Mouse (Mus musculus) hindbrain, embryonic 16.5 days (tissue): Measurements from ENCODE around the gene Mthfd1l. TPM values are rescaled to one million over a fixed set of nuclear protein-coding genes. Genes with fewer than 3 reads are reported as not detected.

Source experiments
- ATAC-seq: fragments of 200-750 bp; cut with Nextera tagmentation; 2 replicates; pipeline ENCODE4 v1.8.0; 2017; ENCODE audit warnings: moderate TSS enrichment, moderate library complexity
- H3K27ac ChIP-seq: fragments of 300-500 bp; sonication (generic); 2 replicates; pipeline ENCODE4 v1.5.1; 2014; ENCODE audit warnings: low read depth, mild to moderate bottlenecking, control low read depth, low read length, moderate library complexity
- H3K27me3 ChIP-seq: fragments of 300-500 bp; sonication (generic); replicated peaks from 2 replicates; pipeline ENCODE4 v1.6.1; 2014; ENCODE audit warnings: low read length; ENCODE audit not compliant: control insufficient read depth, insufficient read depth
- H3K36me3 ChIP-seq: fragments of 300-500 bp; sonication (generic); 2 replicates; pipeline ENCODE4 v1.6.1; 2014; ENCODE audit warnings: mild to moderate bottlenecking, low read length, moderate library complexity, mixed read lengths; ENCODE audit not compliant: control insufficient read depth, insufficient read depth
- H3K4me1 ChIP-seq: fragments of 300-500 bp; sonication (generic); 2 replicates; pipeline ENCODE4 v1.6.1; 2014; ENCODE audit warnings: low read depth, low read length; ENCODE audit not compliant: control insufficient read depth, insufficient read depth
- H3K4me2 ChIP-seq: fragments of 300-500 bp; sonication (generic); 2 replicates; pipeline ENCODE4 v1.6.1; 2014; ENCODE audit warnings: mild to moderate bottlenecking, low read length, control low read depth, moderate library complexity
- H3K4me3 ChIP-seq: fragments of 300-500 bp; sonication (generic); 2 replicates; pipeline ENCODE4 v1.5.1; 2014; ENCODE audit warnings: mild to moderate bottlenecking, low read length, control low read depth, moderate library complexity
- H3K9ac ChIP-seq: fragments of 300-500 bp; sonication (generic); 2 replicates; pipeline ENCODE4 v1.6.1; 2014; ENCODE audit warnings: low read depth, mild to moderate bottlenecking, control low read depth, low read length, moderate library complexity
- H3K9me3 ChIP-seq: fragments of 300-500 bp; sonication (generic); 2 replicates; pipeline ENCODE4 v1.6.1; 2014; ENCODE audit warnings: mild to moderate bottlenecking, low read length, moderate library complexity; ENCODE audit not compliant: control insufficient read depth
- WGBS: fragments of 180-500 bp; shearing (Covaris S2); extraction: QIAGEN DNeasy Blood & Tissue Kit; methylation state at CpG from one replicate; pipeline ENCODE4 v1.1.7; 2014; 5-methylcytosine and 5-hydroxymethylcytosine counted together
- polyA plus RNA-seq: library from polyadenylated mRNA; unstranded; fragments of >200 nt; fragmentation: Nextera tagmentation; extraction: Ambion mirVana; gene quantifications from 2 replicates; pipeline ENCODE4 v1.2.1, GENCODE M21; 2015

The Mthfd1l gene
- polyA plus RNA-seq, 1 experiment from 2014 or later = 7.2 TPM

DNA sequence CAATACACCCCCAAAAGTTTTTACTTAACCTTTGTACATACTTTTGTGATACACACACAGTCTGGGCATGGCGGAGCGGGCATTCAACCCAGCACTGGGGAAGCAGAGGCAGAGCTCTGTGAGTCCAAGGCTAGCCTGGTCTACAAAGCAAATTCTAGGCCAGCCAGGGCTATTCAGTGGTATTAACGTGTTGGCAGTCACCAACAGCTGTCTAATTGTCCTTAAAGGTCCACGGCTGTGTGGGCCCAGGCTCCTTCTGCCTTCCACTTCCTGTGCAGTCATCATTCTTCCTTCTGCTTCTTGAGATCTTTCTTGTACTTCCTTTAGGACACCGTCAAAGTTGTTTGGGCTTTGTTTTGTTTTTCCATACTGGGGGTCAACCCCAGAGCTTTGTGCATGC, 123.2 kb downstream of the Mthfd1l start:
- H3K27ac ChIP-seq = no peak overlapping the region
- no peak for ATAC-seq
- no peaks in the 10 kb centered on the region for H3K9me3 ChIP-seq
- H3K4me1 ChIP-seq = 0 out of 2 replicates have a peak, but pooled peaks cover 2% of the 10 kb centered on the region
- H3K36me3 ChIP-seq = no peaks in the 10 kb centered on the region
- no peak overlapping the region for H3K4me3 ChIP-seq
- no peak overlapping the region for H3K4me2 ChIP-seq
- H3K9ac ChIP-seq = no peak overlapping the region
- no peaks in the 10 kb centered on the region for H3K27me3 ChIP-seq
- WGBS = 88% methylated on average over 5 of the region's 5 CpGs

DNA sequence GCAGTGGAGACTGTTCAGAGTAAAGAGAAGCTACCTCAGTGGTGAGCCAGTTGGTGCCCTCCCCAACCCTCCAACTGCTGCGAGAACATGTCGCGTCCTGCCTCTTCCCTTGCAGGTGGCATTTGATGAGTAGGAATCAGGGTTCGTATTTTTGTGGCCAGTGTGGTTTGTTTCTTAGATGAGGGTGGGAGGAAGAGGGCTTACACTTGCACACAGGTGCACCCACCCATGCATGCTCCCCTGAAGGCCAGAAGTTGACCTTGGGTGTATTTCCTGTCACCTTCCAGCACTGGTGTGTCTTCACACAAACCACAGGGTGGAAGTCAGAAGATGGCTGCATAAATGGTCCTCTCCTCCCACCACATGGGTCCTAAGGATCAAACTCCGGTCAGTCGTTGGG, 127.1 kb downstream of the Mthfd1l start:
- Histone ChIP-seq H3K9me3 (no peaks in the 10 kb centered on the region), H3K4me1 (no peaks in the 10 kb centered on the region)
- WGBS = 97% methylated on average over 6 of the region's 6 CpGs

DNA sequence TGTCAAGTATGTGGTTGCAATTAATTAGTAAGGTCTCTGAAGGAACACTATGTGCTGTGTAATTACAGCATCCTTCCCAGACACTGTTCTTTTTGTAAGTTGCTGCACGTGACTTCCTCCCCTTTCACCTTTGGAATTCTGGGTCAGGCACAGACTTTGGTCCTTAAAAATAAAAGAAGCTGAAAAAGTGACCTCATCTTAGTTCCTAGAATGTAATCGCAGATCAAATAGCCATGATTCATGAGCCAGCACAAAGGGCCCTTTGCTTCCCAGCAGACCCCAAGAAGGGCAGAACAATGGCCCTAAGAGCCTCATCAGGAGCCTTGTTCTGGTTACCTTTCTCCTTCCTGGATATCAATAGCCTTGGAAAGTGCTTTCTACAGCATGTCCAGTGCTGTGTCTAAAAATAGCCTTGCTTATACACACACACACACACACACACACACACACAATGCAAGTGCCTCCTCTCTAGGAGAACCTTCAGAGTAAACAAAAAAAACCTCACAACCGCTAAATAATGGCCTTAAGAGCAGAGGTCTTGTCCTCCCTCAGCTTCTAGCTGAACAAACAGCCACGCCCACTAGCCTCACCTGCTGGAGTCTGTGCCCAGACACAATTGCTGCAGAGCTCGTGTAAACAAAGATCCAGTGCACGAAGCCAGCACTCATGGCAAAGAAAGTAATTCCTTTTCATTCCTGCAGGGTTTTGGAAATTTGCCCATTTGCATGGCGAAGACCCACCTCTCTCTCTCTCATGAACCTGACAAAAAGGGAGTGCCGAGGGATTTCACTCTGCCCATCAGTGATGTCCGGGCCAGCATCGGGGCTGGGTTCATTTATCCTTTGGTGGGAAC, 133.0 kb downstream of the Mthfd1l start:
- Histone ChIP-seq H3K27ac (peak overlapping the region; percentile 36), H3K4me2 (peak overlapping the region; percentile 42), H3K9me3 (no peaks in the 10 kb centered on the region), H3K27me3 (no peaks in the 10 kb centered on the region), H3K4me1 (peaks cover 13% of the 10 kb centered on the region), H3K4me3 (no peak overlapping the region), H3K36me3 (no peaks in the 10 kb centered on the region), H3K9ac (0 out of 2 replicates have a peak overlapping the region, but pooled peaks have one; percentile 26)
- 16% methylated on average over 10 of the region's 10 CpGs for WGBS
- ATAC-seq = peak; percentile 34

More for the DNA sequence above, 127.1 kb downstream of the Mthfd1l start:
- Histone ChIP-seq H3K27me3 (no peaks in the 10 kb centered on the region), H3K27ac (no peak overlapping the region), H3K9ac (no peak overlapping the region), H3K4me2 (no peak overlapping the region), H3K36me3 (no peaks in the 10 kb centered on the region), H3K4me3 (no peak overlapping the region)
- no peak for ATAC-seq

DNA sequence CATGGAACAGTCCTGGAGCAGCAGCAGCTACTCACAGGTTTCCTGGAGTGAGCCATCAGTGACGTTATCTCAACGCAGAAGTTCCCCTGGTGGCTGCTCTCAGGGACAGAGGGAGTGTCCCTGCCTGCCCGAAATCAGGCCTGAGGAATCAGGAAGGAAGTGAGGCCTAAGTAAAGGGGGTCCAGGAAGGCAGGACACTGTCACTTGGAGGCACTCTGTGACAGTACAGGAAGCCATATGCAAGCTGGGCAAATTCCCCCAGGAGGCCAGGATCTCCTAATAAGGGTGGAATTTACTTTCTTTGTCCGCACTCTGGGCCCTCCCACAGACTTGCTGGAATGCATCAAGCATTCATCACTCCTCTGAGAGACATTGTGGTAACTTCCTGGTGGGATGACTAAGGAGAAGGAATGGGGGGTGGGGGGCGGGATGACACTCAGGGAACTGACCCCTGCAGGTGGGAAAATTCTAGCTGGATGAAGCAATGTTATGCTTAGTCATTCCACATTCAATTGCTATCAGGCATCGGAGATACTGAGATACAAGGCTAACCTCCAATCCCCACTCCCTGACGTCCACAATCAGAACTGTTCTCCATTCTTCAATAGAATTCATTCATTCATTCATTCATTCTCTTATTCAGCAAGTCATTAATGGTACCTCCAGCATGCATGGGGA, 134.9 kb downstream of the Mthfd1l start:
- Histone ChIP-seq H3K4me3 (no peak overlapping the region), H3K9me3 (no peaks in the 10 kb centered on the region), H3K4me2 (no peak overlapping the region), H3K36me3 (no peaks in the 10 kb centered on the region), H3K4me1 (peaks cover 16% of the 10 kb centered on the region), H3K9ac (no peak overlapping the region), H3K27ac (no peak overlapping the region), H3K27me3 (no peaks in the 10 kb centered on the region)
- WGBS = 22% methylated on average over 7 of the region's 7 CpGs
- peak; percentile 25; the same call in 1 of the 2 replicates for ATAC-seq

DNA sequence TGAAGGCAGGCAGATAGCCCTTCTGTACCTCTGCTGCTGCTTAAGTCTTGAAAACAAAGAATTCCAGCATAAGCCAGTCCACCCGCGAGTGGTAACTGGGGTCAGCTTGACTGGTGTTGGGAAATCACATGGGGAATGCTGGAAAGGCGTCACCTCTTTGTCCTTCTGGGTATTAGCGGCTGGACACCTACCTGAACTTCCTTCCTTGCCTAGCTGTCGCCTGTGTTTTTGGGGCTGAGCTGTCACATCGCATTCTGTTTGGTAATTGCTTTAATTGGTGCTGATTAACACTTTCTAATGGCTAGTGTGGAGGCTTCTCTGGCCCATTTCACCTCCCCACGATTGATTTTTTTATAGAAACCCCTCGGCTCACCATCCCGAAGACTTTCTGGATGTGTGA, 135.5 kb downstream of the Mthfd1l start:
- Histone ChIP-seq H3K4me1 (peaks cover 21% of the 10 kb centered on the region), H3K4me3 (no peak overlapping the region), H3K9ac (no peak overlapping the region), H3K9me3 (no peaks in the 10 kb centered on the region), H3K27me3 (no peaks in the 10 kb centered on the region), H3K27ac (no peak overlapping the region), H3K36me3 (no peaks in the 10 kb centered on the region), H3K4me2 (no peak overlapping the region)
- no peak for ATAC-seq
- WGBS = 74% methylated on average over 9 of the region's 9 CpGs

DNA sequence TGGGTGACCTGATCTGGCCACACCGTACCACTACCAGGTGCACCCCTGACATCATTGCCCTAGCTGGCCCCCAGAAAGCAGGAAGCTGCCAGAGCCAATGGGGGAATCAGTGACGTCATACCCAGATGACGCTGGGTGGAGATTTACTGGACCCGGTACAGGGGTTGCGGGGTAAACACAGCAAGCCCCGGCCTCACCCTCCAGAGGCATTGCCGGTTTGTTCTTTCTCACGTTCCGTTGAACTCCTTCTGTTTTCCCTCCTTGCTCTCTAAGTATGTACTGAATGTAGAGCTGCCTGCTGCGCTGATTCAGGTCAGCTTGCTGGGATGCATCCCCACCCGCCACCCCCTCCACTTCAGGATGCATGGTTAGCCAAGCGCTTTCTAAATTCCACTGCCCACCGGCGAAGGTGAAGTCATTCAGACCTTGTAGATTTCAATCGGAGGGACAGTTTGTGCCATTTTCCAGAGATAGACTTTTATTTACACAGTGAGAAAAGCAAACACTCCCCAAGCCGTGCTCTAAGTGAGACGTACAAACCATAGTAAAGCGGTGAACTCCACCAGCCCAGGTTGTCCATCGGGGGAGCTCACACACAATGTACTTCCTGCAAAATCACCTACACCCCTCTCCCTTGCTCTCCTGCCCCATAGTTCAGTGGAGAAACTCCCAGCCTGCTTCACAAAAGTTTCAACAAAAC, 138.3 kb downstream of the Mthfd1l start:
- no peak overlapping the region for H3K4me3 ChIP-seq
- WGBS = 78% methylated on average over 19 of the region's 19 CpGs
- no peaks in the 10 kb centered on the region for H3K9me3 ChIP-seq
- H3K9ac ChIP-seq = no peak overlapping the region
- no peak overlapping the region for H3K4me2 ChIP-seq
- no peak overlapping the region for H3K27ac ChIP-seq
- no peaks in the 10 kb centered on the region for H3K27me3 ChIP-seq
- ATAC-seq = no peak
- no peaks in the 10 kb centered on the region for H3K36me3 ChIP-seq
- peaks cover 13% of the 10 kb centered on the region for H3K4me1 ChIP-seq

DNA sequence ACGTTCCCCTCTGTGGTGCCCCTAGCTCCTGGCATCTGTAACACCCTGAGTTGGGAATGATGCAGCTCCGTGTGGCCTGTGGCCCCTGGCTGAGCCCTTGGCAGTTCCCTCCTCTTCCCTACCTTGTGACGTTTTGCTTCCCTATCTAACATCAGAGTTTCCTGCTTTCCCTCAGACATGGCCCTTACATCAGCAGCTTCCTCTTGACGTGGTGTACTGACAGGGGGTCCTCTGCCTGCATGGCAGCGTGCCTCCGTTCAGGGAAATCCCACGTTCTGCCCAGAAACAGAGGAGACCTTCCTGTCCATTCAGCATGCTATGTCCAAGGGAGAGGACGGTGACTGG, 138.8 kb downstream of the Mthfd1l start:
- peaks cover 9% of the 10 kb centered on the region for H3K4me1 ChIP-seq
- 72% methylated on average over 8 of the region's 8 CpGs for WGBS
- ATAC-seq = no peak

DNA sequence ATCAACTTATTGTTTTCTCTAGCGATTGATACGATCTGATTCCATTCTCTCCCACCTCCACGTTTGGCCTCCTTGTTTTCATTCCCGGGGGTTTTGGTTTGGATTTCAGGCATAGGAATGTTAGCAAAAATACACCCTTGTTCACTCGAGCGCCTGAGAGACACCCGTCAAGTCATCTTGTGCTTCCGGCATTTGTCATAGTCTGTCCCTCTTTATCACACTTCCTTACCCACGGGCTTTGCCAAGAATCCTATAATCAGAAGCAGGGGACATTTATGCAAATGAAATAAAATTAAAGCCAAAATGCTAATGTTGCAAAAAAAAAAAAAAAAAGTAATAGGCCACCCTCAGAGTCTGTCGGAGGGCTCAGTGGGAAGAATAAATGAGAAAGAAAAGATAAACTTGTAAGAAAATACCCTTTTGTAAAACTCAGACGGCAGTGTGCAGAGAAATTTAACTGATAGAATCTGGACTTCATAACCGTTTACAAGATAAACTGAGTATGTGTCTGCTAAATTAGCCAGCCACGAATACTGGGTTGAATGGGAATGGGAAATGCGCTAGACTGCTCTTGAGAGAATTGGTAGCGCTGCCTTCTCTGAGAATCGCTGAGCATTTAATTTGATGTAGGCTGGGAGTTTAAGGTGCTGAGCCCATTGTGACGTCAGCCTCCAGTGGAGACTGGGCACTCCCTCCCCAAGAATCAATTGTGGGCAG, 139.9 kb downstream of the Mthfd1l start:
- H3K4me2 ChIP-seq = no peak overlapping the region
- H3K27me3 ChIP-seq = no peaks in the 10 kb centered on the region
- 0 out of 2 replicates have a peak overlapping the region, but pooled peaks have one; percentile 23 for H3K27ac ChIP-seq
- H3K4me3 ChIP-seq = no peak overlapping the region
- H3K9ac ChIP-seq = no peak overlapping the region
- no peak; the same call in none of the 2 replicates for ATAC-seq
- peaks cover 9% of the 10 kb centered on the region for H3K4me1 ChIP-seq
- H3K9me3 ChIP-seq = no peaks in the 10 kb centered on the region
- 34% methylated on average over 17 of the region's 17 CpGs for WGBS
- no peaks in the 10 kb centered on the region for H3K36me3 ChIP-seq

More for the DNA sequence above, 138.8 kb downstream of the Mthfd1l start:
- H3K9me3 ChIP-seq = no peaks in the 10 kb centered on the region
- H3K36me3 ChIP-seq = no peaks in the 10 kb centered on the region
- H3K27ac ChIP-seq = no peak overlapping the region
- no peak overlapping the region for H3K4me2 ChIP-seq
- H3K27me3 ChIP-seq = no peaks in the 10 kb centered on the region
- no peak overlapping the region for H3K9ac ChIP-seq
- no peak overlapping the region for H3K4me3 ChIP-seq
